Mouse (Mus musculus): ENCODE measurements around the gene D430019H16Rik. TPM values are rescaled to one million over a fixed set of nuclear protein-coding genes. Genes with fewer than 3 reads are reported as not detected.

The D430019H16Rik gene
- total and polyA plus RNA-seq, 3 experiments, result not detected

- H3K36me3 ChIP-seq (ENCODE audit: control insufficient read depth in 1 of 2, insufficient read depth in 2 of 2, low read length in 2 of 2), result no peaks in the 10 kb centered on the region
- no peak overlapping the region for H3K9ac ChIP-seq (ENCODE audit: control insufficient read depth, low read depth, low read length, poor library complexity, severe bottlenecking)
- no peak overlapping the region for H3K27ac ChIP-seq (ENCODE audit: control insufficient read depth, low read depth, low read length)
- no peak overlapping the region for H3K4me3 ChIP-seq (ENCODE audit: control insufficient read depth in 1 of 2, insufficient read depth in 1 of 2, low read depth in 2 of 2, low read length in 2 of 2)
- DNase-seq (ENCODE audit: low read depth, low spot score), result peak; percentile 22
- TF ChIP-seq RAD21 (IDR thresholded peaks at IDR 0.05; ENCODE audit: low read depth, low read length), result peak; percentile 9
- TF ChIP-seq SIN3A (IDR thresholded peaks at IDR 0.05; ENCODE audit: low read length), result no peak
- peak in 2 of 3 experiments; percentile 26 to 27; a peak in 3 of 6 replicates for TF ChIP-seq CTCF (IDR thresholded peaks at IDR 0.05 in 2 of 3, conservative IDR thresholded peaks at IDR 0.05 in 1 of 3; ENCODE audit: control insufficient read depth in 1 of 3, insufficient read depth in 1 of 3, low read depth in 2 of 3, low read length in 3 of 3, poor library complexity in 1 of 3, severe bottlenecking in 1 of 3)
- H3K79me2 ChIP-seq (ENCODE audit: control insufficient read depth, insufficient read depth, low read length, poor library complexity), result no peaks in the 10 kb centered on the region
- no peaks in the 10 kb centered on the region for H3K4me1 ChIP-seq (ENCODE audit: control insufficient read depth in 1 of 2, insufficient read depth in 2 of 2, low read length in 2 of 2)
- H3K9me3 ChIP-seq (replicated peaks; ENCODE audit: insufficient read depth, low read length), result no peaks in the 10 kb centered on the region
- no peaks in the 10 kb centered on the region; a peak in 1 of 4 replicates for H3K27me3 ChIP-seq (ENCODE audit: control insufficient read depth in 1 of 2, insufficient read depth in 2 of 2, low read length in 2 of 2)
Observed at GRCm38 (mm10) chr12:105504736-105505135, 51.1 kb downstream of the D430019H16Rik start.

GRCm38 (mm10) chr12:105511109-105511508 is 57.5 kb downstream of the D430019H16Rik start:
- no peaks in the 10 kb centered on the region for H3K9me3 ChIP-seq (replicated peaks; ENCODE audit: insufficient read depth, low read length)
- H3K4me1 ChIP-seq (ENCODE audit: control insufficient read depth in 1 of 2, insufficient read depth in 2 of 2, low read length in 2 of 2), result no peaks in the 10 kb centered on the region
- DNase-seq (ENCODE audit: low read depth, low spot score), result no peak
- H3K4me3 ChIP-seq (ENCODE audit: control insufficient read depth in 1 of 2, insufficient read depth in 1 of 2, low read depth in 2 of 2, low read length in 2 of 2), result no peak overlapping the region
- H3K27me3 ChIP-seq (ENCODE audit: control insufficient read depth in 1 of 2, insufficient read depth in 2 of 2, low read length in 2 of 2), result no peaks in the 10 kb centered on the region; a peak in 1 of 4 replicates
- H3K79me2 ChIP-seq (ENCODE audit: control insufficient read depth, insufficient read depth, low read length, poor library complexity), result no peaks in the 10 kb centered on the region
- H3K9ac ChIP-seq (ENCODE audit: control insufficient read depth, low read depth, low read length, poor library complexity, severe bottlenecking), result no peak overlapping the region
- H3K36me3 ChIP-seq (ENCODE audit: control insufficient read depth in 1 of 2, insufficient read depth in 2 of 2, low read length in 2 of 2), result no peaks in the 10 kb centered on the region
- no peak for TF ChIP-seq GATA1 (IDR thresholded peaks at IDR 0.05; ENCODE audit: low read depth, low read length)
- no peak overlapping the region for H3K27ac ChIP-seq (ENCODE audit: control insufficient read depth, low read depth, low read length)

GRCm38 (mm10) chr12:105511671-105512502 is 58.2 kb downstream of the D430019H16Rik start:
- DNase-seq (ENCODE audit: low read depth, low spot score), result no peak
- H3K9ac ChIP-seq (ENCODE audit: control insufficient read depth, low read depth, low read length, poor library complexity, severe bottlenecking), result no peak overlapping the region
- no peaks in the 10 kb centered on the region for H3K36me3 ChIP-seq (ENCODE audit: control insufficient read depth in 1 of 2, insufficient read depth in 2 of 2, low read length in 2 of 2)
- no peaks in the 10 kb centered on the region for H3K79me2 ChIP-seq (ENCODE audit: control insufficient read depth, insufficient read depth, low read length, poor library complexity)
- no peak overlapping the region for H3K27ac ChIP-seq (ENCODE audit: control insufficient read depth, low read depth, low read length)
- no peak for TF ChIP-seq USF1 (IDR thresholded peaks at IDR 0.05; ENCODE audit: low read depth, low read length)
- TF ChIP-seq TCF12 (IDR thresholded peaks at IDR 0.05; ENCODE audit: low read depth, low read length), result no peak
- TF ChIP-seq CHD2 (IDR thresholded peaks at IDR 0.05; ENCODE audit: low read length), result no peak
- TF ChIP-seq MAFK (IDR thresholded peaks at IDR 0.05; ENCODE audit: borderline replicate concordance, low read depth, low read length), result no peak
- no peak for TF ChIP-seq CHD1 (IDR thresholded peaks at IDR 0.05; ENCODE audit: low read depth, low read length)
- no peak for TF ChIP-seq POLR2AphosphoS2 (IDR thresholded peaks at IDR 0.05; ENCODE audit: low read length)
- TF ChIP-seq RAD21 (IDR thresholded peaks at IDR 0.05; ENCODE audit: low read depth, low read length), result no peak
- TF ChIP-seq NRF1 (IDR thresholded peaks at IDR 0.05; ENCODE audit: insufficient read depth, low read depth, low read length, poor library complexity, severe bottlenecking), result no peak
- TF ChIP-seq USF2 (IDR thresholded peaks at IDR 0.05; ENCODE audit: borderline replicate concordance in 1 of 2, insufficient read depth in 1 of 2, low read depth in 1 of 2, low read length in 2 of 2), result no peak
- TF ChIP-seq CTCF (IDR thresholded peaks at IDR 0.05 in 2 of 3, conservative IDR thresholded peaks at IDR 0.05 in 1 of 3; ENCODE audit: control insufficient read depth in 1 of 3, insufficient read depth in 1 of 3, low read depth in 2 of 3, low read length in 3 of 3, poor library complexity in 1 of 3, severe bottlenecking in 1 of 3), result no peak
- TF ChIP-seq ZKSCAN1 (IDR thresholded peaks at IDR 0.05; ENCODE audit: low read depth, low read length), result no peak
- TF ChIP-seq EP300 (IDR thresholded peaks at IDR 0.05; ENCODE audit: low read depth in 1 of 2, low read length in 2 of 2), result no peak
- TF ChIP-seq TBP (IDR thresholded peaks at IDR 0.05; ENCODE audit: low read depth, low read length), result no peak
- no peak for TF ChIP-seq MXI1 (IDR thresholded peaks at IDR 0.05; ENCODE audit: low read depth, low read length)
- TF ChIP-seq UBTF (IDR thresholded peaks at IDR 0.05; ENCODE audit: borderline replicate concordance, insufficient read depth, low read depth, low read length), result no peak
- TF ChIP-seq SMC3 (IDR thresholded peaks at IDR 0.05; ENCODE audit: low read depth, low read length), result no peak
- no peak for TF ChIP-seq SIN3A (IDR thresholded peaks at IDR 0.05; ENCODE audit: low read length)
- TF ChIP-seq RCOR1 (IDR thresholded peaks at IDR 0.05; ENCODE audit: low read depth, low read length), result no peak
- no peak for TF ChIP-seq ZNF384 (IDR thresholded peaks at IDR 0.05; ENCODE audit: low read depth, low read length)
- H3K4me3 ChIP-seq (ENCODE audit: control insufficient read depth in 1 of 2, insufficient read depth in 1 of 2, low read depth in 2 of 2, low read length in 2 of 2), result no peak overlapping the region
- no peaks in the 10 kb centered on the region; a peak in 1 of 4 replicates for H3K27me3 ChIP-seq (ENCODE audit: control insufficient read depth in 1 of 2, insufficient read depth in 2 of 2, low read length in 2 of 2)
- no peaks in the 10 kb centered on the region for H3K9me3 ChIP-seq (replicated peaks; ENCODE audit: insufficient read depth, low read length)
- H3K4me1 ChIP-seq (ENCODE audit: control insufficient read depth in 1 of 2, insufficient read depth in 2 of 2, low read length in 2 of 2), result no peaks in the 10 kb centered on the region

All from MEL (cell line).